In genomic region chr8:117178676-117179075, GRCm38 (mm10) we compare ENCODE assay signal across 12 mouse cellular contexts.
"Had no signal": no experiment of that assay in that cellular context is flagged by ENCODE, and none has a peak within 500 bp of the region (broad histone marks: within the 10 kb centered on the region; RNA-seq: fewer than 3 reads in every experiment).

No protein-coding gene starts in this region.

- ATAC-seq: midbrain, embryonic 16.5 days had no signal

- DNase-seq: kidney, postnatal 14 days; lung, embryonic 14.5 days; retina, postnatal 1 day; thymus, postnatal 36 days had no signal

- H3K4me1 ChIP-seq: limb, embryonic 10.5 days; midbrain, embryonic 12.5 days; neural tube, embryonic 13.5 days; stomach, embryonic 15.5 days had no signal

- H3K4me3 ChIP-seq: kidney, embryonic 15.5 days; left cerebral cortex, adult 2 months; limb, embryonic 10.5 days; liver, embryonic 15.5 days; midbrain, embryonic 12.5 days; neural tube, embryonic 13.5 days; stomach, embryonic 15.5 days had no signal
